Mouse (Mus musculus): ENCODE data around the gene Itgb1bp2.
A peak's percentile ranks its signal among the peaks of the same experiment; 100 is the strongest.

Itgb1bp2 gene

GRCm38 (mm10) chrX:101448886-101449475 is at the start of gene Itgb1bp2:
Gene Itgb1bp2 (plus strand): TSS chrX:101449088.
- no peak for DNase-seq

- peak; percentile 66 for DNase-seq
Measured at GRCm38 (mm10) chrX:101418946-101419724, 29.8 kb upstream of the Itgb1bp2 start.

- DNase-seq, result peak; percentile 84
Measured at GRCm38 (mm10) chrX:101419725-101420699, 28.9 kb upstream of the Itgb1bp2 start.

- no peak for DNase-seq
Measured at GRCm38 (mm10) chrX:101420700-101421095, 28.2 kb upstream of the Itgb1bp2 start, which contains the start of gene Zmym3. Gene Zmym3 (minus strand): TSS chrX:101420849.

GRCm38 (mm10) chrX:101423462-101423861 is 25.4 kb upstream of the Itgb1bp2 start:
- DNase-seq, result no peak

- peak; percentile 20 for DNase-seq
Measured at GRCm38 (mm10) chrX:101427774-101428173, 21.1 kb upstream of the Itgb1bp2 start.

GRCm38 (mm10) chrX:101428785-101429141 is 20.1 kb upstream of the Itgb1bp2 start:
- DNase-seq, result peak; percentile 42

GRCm38 (mm10) chrX:101429142-101429949 is 19.5 kb upstream of the Itgb1bp2 start, which contains the start of gene Nono:
Gene Nono (plus strand): TSS chrX:101429318.
- peak; percentile 90 for DNase-seq

GRCm38 (mm10) chrX:101429976-101430375 is 18.9 kb upstream of the Itgb1bp2 start:
- peak; percentile 32 for DNase-seq

- DNase-seq, result no peak
Measured at GRCm38 (mm10) chrX:101451147-101451546, 2.3 kb downstream of the Itgb1bp2 start.

GRCm38 (mm10) chrX:101451591-101451990 is 2.7 kb downstream of the Itgb1bp2 start:
- no peak for DNase-seq

GRCm38 (mm10) chrX:101472202-101472601 is 23.3 kb downstream of the Itgb1bp2 start:
- no peak for DNase-seq

- no peak for DNase-seq
Measured at GRCm38 (mm10) chrX:101481604-101482350, 32.9 kb downstream of the Itgb1bp2 start.

- DNase-seq, result peak; percentile 64
Measured at GRCm38 (mm10) chrX:101486487-101487152, 37.7 kb downstream of the Itgb1bp2 start.
